ENCODE assay signal across 8 mouse cellular contexts in the genomic region with DNA sequence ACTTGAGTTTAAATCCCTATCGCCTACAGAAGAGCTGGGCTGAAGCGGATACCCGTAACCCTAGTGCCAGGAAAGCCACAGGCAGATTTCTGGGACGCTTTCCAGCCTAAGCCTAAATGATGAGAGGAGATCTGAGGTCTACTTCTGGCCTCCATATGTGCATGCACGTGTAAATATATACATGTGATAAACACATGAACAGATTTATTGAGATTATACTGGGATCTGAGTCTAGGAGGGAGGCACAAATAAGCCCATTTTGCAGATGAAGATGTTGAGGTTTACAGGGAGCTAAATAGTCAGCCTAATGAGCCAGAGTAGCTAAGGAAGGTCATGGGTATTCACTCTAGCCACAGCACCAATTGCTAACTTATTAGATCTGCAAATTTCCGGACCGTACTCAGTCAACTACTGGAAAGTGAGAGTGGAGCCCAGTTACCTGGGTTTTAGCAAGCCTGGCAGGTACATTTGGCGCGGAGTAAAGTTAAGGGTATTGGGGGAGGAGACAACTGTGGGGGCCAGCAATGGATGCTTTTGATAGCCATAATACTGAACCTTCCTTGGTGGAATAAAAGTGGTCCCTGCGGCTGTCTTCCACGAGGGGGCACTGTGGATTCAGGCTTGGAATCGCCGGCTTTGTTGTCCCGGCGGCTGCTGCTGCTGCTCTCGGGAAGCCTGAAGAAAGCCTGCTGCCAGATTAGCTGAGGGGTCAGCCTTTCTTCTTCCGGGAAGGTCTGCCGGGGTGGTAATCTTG. TPM values are rescaled to one million over a fixed set of nuclear protein-coding genes. Genes with fewer than 3 reads are reported as not detected.
DNase-seq lines count a peak whose midpoint lies in the region; ATAC-seq lines count a peak whose summit lies in the region.

No protein-coding gene starts in this region.

- WGBS in embryonic facial prominence, embryonic 11.5 days, result 20% methylated on average over 18 of the region's 18 CpGs
- 21% methylated on average over 18 of the region's 18 CpGs for WGBS in midbrain, embryonic 11.5 days

- H3K4me2 ChIP-seq in embryonic facial prominence, embryonic 11.5 days (ENCODE audit: low read depth, low read length), result no peak overlapping the region
- no peak overlapping the region; the same call in 1 of the 2 replicates for H3K4me2 ChIP-seq in midbrain, embryonic 11.5 days

- H3K9ac ChIP-seq in embryonic facial prominence, embryonic 11.5 days (replicated peaks; ENCODE audit: low read length), result peak overlapping the region; percentile 30
- H3K9ac ChIP-seq in midbrain, embryonic 11.5 days (ENCODE audit: low read length), result peak overlapping the region; percentile 54

- H3K4me3 ChIP-seq in embryonic facial prominence, embryonic 11.5 days (ENCODE audit: low read depth, low read length), result no peak overlapping the region
- no peak overlapping the region for H3K4me3 ChIP-seq in midbrain, embryonic 11.5 days (ENCODE audit: low read depth, low read length)

- H3K27ac ChIP-seq in embryonic facial prominence, embryonic 11.5 days (replicated peaks; ENCODE audit: low read depth, low read length), result 0 out of 2 replicates have a peak overlapping the region, but pooled peaks have one; percentile 39
- H3K27ac ChIP-seq in midbrain, embryonic 11.5 days (ENCODE audit: low read depth, low read length), result peak overlapping the region; percentile 90

- no peaks in the 10 kb centered on the region for H3K27me3 ChIP-seq in embryonic facial prominence, embryonic 11.5 days (ENCODE audit: control insufficient read depth, insufficient read depth, low read length)
- no peaks in the 10 kb centered on the region for H3K27me3 ChIP-seq in midbrain, embryonic 11.5 days (ENCODE audit: control insufficient read depth, insufficient read depth, low read length)

- H3K4me1 ChIP-seq in embryonic facial prominence, embryonic 11.5 days (ENCODE audit: control insufficient read depth, insufficient read depth, low read length), result no peaks in the 10 kb centered on the region
- H3K4me1 ChIP-seq in midbrain, embryonic 11.5 days (ENCODE audit: control insufficient read depth, insufficient read depth, low read length), result peaks cover 7% of the 10 kb centered on the region

- H3K36me3 ChIP-seq in embryonic facial prominence, embryonic 11.5 days (replicated peaks; ENCODE audit: control insufficient read depth, insufficient read depth, low read depth, low read length), result peaks cover 6% of the 10 kb centered on the region
- H3K36me3 ChIP-seq in midbrain, embryonic 11.5 days (ENCODE audit: control insufficient read depth, insufficient read depth, low read length), result peaks cover 17% of the 10 kb centered on the region

- peak; percentile 50 for ATAC-seq in embryonic facial prominence, embryonic 11.5 days (replicated peaks; ENCODE audit: insufficient number of reproducible peaks, low FRiP score, low TSS enrichment, low read depth)
- peak; percentile 82 for ATAC-seq in midbrain, embryonic 11.5 days (ENCODE audit: low FRiP score)
- no peak for ATAC-seq in erythroblast, adult 5-6 weeks (replicated peaks; ENCODE audit: low FRiP score, poor library complexity, severe bottlenecking)

- intact Hi-C loops in left cerebral cortex, postnatal 36 days (cut with DNase I), result loop anchor here (1.0 to 10.0 kb wide), 6 partner anchors 142 to 1197 kb away; a partner anchor contains a TSS

- H3K9me3 ChIP-seq in embryonic facial prominence, embryonic 11.5 days (replicated peaks; ENCODE audit: control insufficient read depth, low read length), result no peaks in the 10 kb centered on the region; the same call in 1 of the 2 replicates
- H3K9me3 ChIP-seq in midbrain, embryonic 11.5 days (ENCODE audit: control insufficient read depth, low read length), result no peaks in the 10 kb centered on the region

- peak; percentile 93 for DNase-seq in adrenal gland, postnatal 14 days
- peak; percentile 93 for DNase-seq in embryonic facial prominence, embryonic 11.5 days (ENCODE audit: low spot score)
- DNase-seq in heart, adult 18-20 months, result peak; percentile 78 to 93
- DNase-seq in kidney, adult 11 months, result peak; percentile 59
- peak; percentile 84 for DNase-seq in left cerebral cortex, postnatal 36 days (ENCODE audit: low spot score in 2 of 2)
- peak; percentile 99 for DNase-seq in midbrain, embryonic 11.5 days (ENCODE audit: low spot score, missing footprints)
- DNase-seq in right cerebral cortex, postnatal 4 days, result peak; percentile 93

RNA-seq across cellular contexts. Expression of a gene that starts 13.3 kb away (rescaled TPM):
- 1,469 and 1,693 TPM in 2 replicates for total RNA-seq in adrenal gland, postnatal 14 days (2021)
- polyA plus RNA-seq in embryonic facial prominence, embryonic 11.5 days (2014; fragmentation: Nextera tagmentation; extraction: Ambion mirVana), result 1,210 and 1,350 TPM in 2 replicates
- 1,000 to 10,000 TPM in 1 of 2 experiments, 100 to 1,000 TPM in 1; 943 to 1,031 TPM for total RNA-seq in heart, adult 18-20 months (2021)
- total RNA-seq in left cerebral cortex, postnatal 36 days (2021), result 100 to 1,000 TPM; 665 to 675 TPM
- 1,094 and 1,112 TPM in 2 replicates for polyA plus RNA-seq in midbrain, embryonic 11.5 days (2014; fragmentation: Nextera tagmentation; extraction: Ambion mirVana)
- total RNA-seq in erythroblast, adult 5-6 weeks (2015; ENCODE audit: low replicate concordance), result 843 and 907 TPM in 2 replicates
- total RNA-seq in erythroblast, adult 5-6 weeks (2017; ENCODE audit: low replicate concordance), result 584 and 753 TPM in 2 replicates

RNA-seq across cellular contexts. Expression of a gene that starts 13.4 kb away (rescaled TPM):
- 17.3 and 21.7 TPM in 2 replicates for total RNA-seq in adrenal gland, postnatal 14 days (2021)
- 15.5 and 17.3 TPM in 2 replicates for polyA plus RNA-seq in embryonic facial prominence, embryonic 11.5 days (2014; fragmentation: Nextera tagmentation; extraction: Ambion mirVana)
- 10 to 100 TPM; 12.9 to 13.8 TPM for total RNA-seq in heart, adult 18-20 months (2021)
- total RNA-seq in left cerebral cortex, postnatal 36 days (2021), result 10 to 100 TPM; 38.3 to 39.2 TPM
- 17.6 and 17.9 TPM in 2 replicates for polyA plus RNA-seq in midbrain, embryonic 11.5 days (2014; fragmentation: Nextera tagmentation; extraction: Ambion mirVana)
- total RNA-seq in erythroblast, adult 5-6 weeks (2015; ENCODE audit: low replicate concordance), result 1.3 and 3.1 TPM in 2 replicates
- 1.5 and 5.3 TPM in 2 replicates for total RNA-seq in erythroblast, adult 5-6 weeks (2017; ENCODE audit: low replicate concordance)
